Mouse (Mus musculus) limb, embryonic 13.5 days (tissue): ENCODE measurements around the gene Gm11992. TPM values are rescaled to one million over a fixed set of nuclear protein-coding genes. Genes with fewer than 3 reads are reported as not detected.

Source experiments
- ATAC-seq: fragments of 200-750 bp; cut with Nextera tagmentation; 2 replicates; pipeline ENCODE4 v1.8.0; 2017; ENCODE audit warnings: low read depth, moderate number of reproducible peaks, moderate TSS enrichment; ENCODE audit not compliant: low FRiP score
- H3K27ac ChIP-seq: fragments of 300-500 bp; sonication (generic); 2 replicates; pipeline ENCODE4 v1.5.1; 2015; ENCODE audit warnings: inconsistent platforms, mild to moderate bottlenecking, moderate library complexity
- H3K27me3 ChIP-seq: fragments of 300-500 bp; sonication (generic); 2 replicates; pipeline ENCODE4 v1.6.1; 2015; ENCODE audit warnings: mild to moderate bottlenecking, inconsistent platforms
- H3K36me3 ChIP-seq: fragments of 300-500 bp; sonication (generic); 2 replicates; pipeline ENCODE4 v1.6.1; 2015; ENCODE audit warnings: inconsistent platforms, mild to moderate bottlenecking, moderate library complexity
- H3K4me1 ChIP-seq: fragments of 300-500 bp; sonication (generic); 2 replicates; pipeline ENCODE4 v1.6.1; 2015; ENCODE audit warnings: inconsistent platforms
- H3K4me2 ChIP-seq: fragments of 300-500 bp; sonication (generic); replicated peaks from 2 replicates; pipeline ENCODE4 v1.6.1; 2015; ENCODE audit warnings: inconsistent platforms, mild to moderate bottlenecking, moderate library complexity
- H3K4me3 ChIP-seq: fragments of 300-500 bp; sonication (generic); 2 replicates; pipeline ENCODE4 v1.5.1; 2015; ENCODE audit warnings: moderate library complexity, mild to moderate bottlenecking, inconsistent platforms
- H3K9ac ChIP-seq: fragments of 300-500 bp; sonication (generic); 2 replicates; pipeline ENCODE4 v1.6.1; 2015; ENCODE audit warnings: mild to moderate bottlenecking, inconsistent platforms
- H3K9me3 ChIP-seq: fragments of 300-500 bp; sonication (generic); 2 replicates; pipeline ENCODE4 v1.6.1; 2016; ENCODE audit warnings: inconsistent platforms
- WGBS: fragments of 180-500 bp; shearing (Covaris S2); methylation state at CpG from one replicate; pipeline ENCODE4 v1.1.7; 2015; 5-methylcytosine and 5-hydroxymethylcytosine counted together
- polyA plus RNA-seq: library from polyadenylated mRNA; unstranded; fragments of >200 nt; fragmentation: Nextera tagmentation; extraction: Ambion mirVana; gene quantifications from 2 replicates; pipeline ENCODE4 v1.2.1, GENCODE M21; 2015

Gene Gm11992
- polyA plus RNA-seq, 1 experiment from 2014 or later, result 0.17 TPM

GRCm38 (mm10) chr11:9117358-9118049, 69.1 kb downstream of the Gm11992 start:
- H3K9me3 ChIP-seq, result no peaks in the 10 kb centered on the region
- H3K4me2 ChIP-seq, result peak overlapping the region; percentile 79
- no peak overlapping the region for H3K9ac ChIP-seq
- H3K27ac ChIP-seq, result no peak overlapping the region
- peaks cover 75% of the 10 kb centered on the region for H3K27me3 ChIP-seq
- H3K4me1 ChIP-seq, result peaks cover 22% of the 10 kb centered on the region
- ATAC-seq, result no peak
- 2% methylated on average over 13 of the region's 13 CpGs for WGBS
- H3K4me3 ChIP-seq, result peak overlapping the region; percentile 42
- H3K36me3 ChIP-seq, result no peaks in the 10 kb centered on the region

GRCm38 (mm10) chr11:9118050-9118420, 69.6 kb downstream of the Gm11992 start, which contains the start of gene Upp1:
TSS of gene Upp1 (plus strand) at chr11:9118103.
- H3K36me3 ChIP-seq, result no peaks in the 10 kb centered on the region
- H3K27me3 ChIP-seq, result peaks cover 74% of the 10 kb centered on the region
- no peak within 1 kb of the TSS for H3K27ac ChIP-seq
- H3K9me3 ChIP-seq, result no peaks in the 10 kb centered on the region
- peaks cover 22% of the 10 kb centered on the region for H3K4me1 ChIP-seq
- peak within 1 kb of the TSS; percentile 79 for H3K4me2 ChIP-seq
- WGBS, result under 1% methylated on average over 7 of the region's 7 CpGs
- peak within 1 kb of the TSS; percentile 42 for H3K4me3 ChIP-seq
- peak within 1 kb of the TSS; percentile 50; the same call in 1 of the 2 replicates for H3K9ac ChIP-seq
- ATAC-seq, result no peak

- Histone ChIP-seq H3K27ac (no peak overlapping the region), H3K27me3 (peaks cover 71% of the 10 kb centered on the region), H3K4me2 (peak overlapping the region; percentile 79), H3K36me3 (no peaks in the 10 kb centered on the region), H3K9me3 (no peaks in the 10 kb centered on the region), H3K4me1 (peaks cover 22% of the 10 kb centered on the region), H3K9ac (peak overlapping the region; percentile 50; the same call in 1 of the 2 replicates), H3K4me3 (peak overlapping the region; percentile 42)
- WGBS, result under 1% methylated on average over 40 of the region's 40 CpGs
- ATAC-seq, result peak; percentile 52; the same call in 1 of the 2 replicates
Measured at GRCm38 (mm10) chr11:9118421-9119121, 70.2 kb downstream of the Gm11992 start.

Other genes starting within 250 kb of the Gm11992 start
- gene Pkd1l1, start 75.3 kb upstream of the Gm11992 start, polyA plus RNA-seq, result 0.04 and 0.11 TPM in 2 replicates
- 14.1 and 15.9 TPM in 2 replicates for gene Hus1, start 37.4 kb upstream of the Gm11992 start, polyA plus RNA-seq
- not detected in 2 replicates for gene Sun3, start 397 bp downstream of the Gm11992 start, polyA plus RNA-seq
- 3.6 and 4.8 TPM in 2 replicates for gene Upp1, start 69.5 kb downstream of the Gm11992 start, polyA plus RNA-seq
- gene Abca13, start 143.3 kb downstream of the Gm11992 start, polyA plus RNA-seq, result 0.03 TPM in 1 of 2 replicates, not detected in the other